In the genomic region with DNA sequence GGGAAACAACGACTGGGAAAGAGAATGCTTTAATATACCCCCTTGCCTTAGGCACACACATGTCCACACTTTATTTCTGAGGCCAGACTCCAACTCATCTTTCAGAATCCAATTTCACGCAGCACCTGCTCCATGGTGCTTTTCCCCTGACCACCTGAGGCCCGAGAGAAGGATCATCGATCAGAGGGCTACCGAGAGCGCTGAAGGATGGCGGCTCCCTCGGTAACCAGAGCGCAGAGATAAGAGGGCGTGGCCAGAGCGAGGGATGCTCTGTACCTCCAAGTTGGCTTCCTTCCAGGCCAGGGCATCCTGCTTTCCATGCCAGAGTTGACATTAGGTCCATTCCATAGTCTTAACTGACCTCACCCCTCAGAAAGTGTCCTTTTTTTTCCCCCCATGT, we compare ENCODE assay signal across 8 mouse cellular contexts. TPM values are rescaled to one million over a fixed set of nuclear protein-coding genes. Genes with fewer than 3 reads are reported as not detected.
DNase-seq lines count a peak whose midpoint lies in the region; ATAC-seq and TF ChIP-seq lines count a peak whose summit lies in the region.

No protein-coding gene starts in this region.

- peak; percentile 74 for DNase-seq in heart, embryonic 10.5 days (ENCODE audit: low spot score)
- DNase-seq in heart, postnatal 25 days (ENCODE audit: low spot score) = no peak
- DNase-seq in R1 (ENCODE audit: low read depth, low spot score) = peak; percentile 48
- DNase-seq in forebrain, postnatal 0 days = no peak
- no peak for DNase-seq in layer of hippocampus, postnatal 14 days (ENCODE audit: low spot score in 2 of 2)
- no peak for DNase-seq in urinary bladder, postnatal 36 days (ENCODE audit: low spot score in 2 of 2)

- H3K4me2 ChIP-seq in forebrain, postnatal 0 days (ENCODE audit: low read depth) = peak overlapping the region; percentile 70
- peak overlapping the region; percentile 69 for H3K4me2 ChIP-seq in liver, embryonic 16.5 days (ENCODE audit: low read depth, low read length)

- H3K27me3 ChIP-seq in heart, embryonic 10.5 days (ENCODE audit: insufficient read depth, poor library complexity, severe bottlenecking) = peaks cover 9% of the 10 kb centered on the region
- no peaks in the 10 kb centered on the region for H3K27me3 ChIP-seq in forebrain, postnatal 0 days (ENCODE audit: insufficient read depth, low read length)
- peaks cover 41% of the 10 kb centered on the region for H3K27me3 ChIP-seq in liver, embryonic 16.5 days (ENCODE audit: control insufficient read depth, insufficient read depth, low read depth, low read length)

- no peaks in the 10 kb centered on the region for H3K36me3 ChIP-seq in heart, embryonic 10.5 days
- 0 out of 2 replicates have a peak, but pooled peaks cover 3% of the 10 kb centered on the region for H3K36me3 ChIP-seq in forebrain, postnatal 0 days (ENCODE audit: insufficient read depth)
- no peaks in the 10 kb centered on the region for H3K36me3 ChIP-seq in liver, embryonic 16.5 days (ENCODE audit: control insufficient read depth, insufficient read depth)

- peak overlapping the region; percentile 92 for H3K9ac ChIP-seq in forebrain, postnatal 0 days
- no peak overlapping the region; the same call in 1 of the 2 replicates for H3K9ac ChIP-seq in liver, embryonic 16.5 days (ENCODE audit: low read depth, low read length)

- intact Hi-C loops in heart, postnatal 25 days (cut with DNase I) = loop anchor here (2.0 to 5.0 kb wide), 3 partner anchors 48 to 102 kb away; no protein-coding TSS in a partner anchor

- peak overlapping the region; percentile 93 for H3K27ac ChIP-seq in heart, embryonic 10.5 days
- H3K27ac ChIP-seq in forebrain, postnatal 0 days (ENCODE audit: low read depth, low read length) = peak overlapping the region; percentile 85
- no peak overlapping the region for H3K27ac ChIP-seq in liver, embryonic 16.5 days (ENCODE audit: low read length)

- H3K4me3 ChIP-seq in heart, embryonic 10.5 days = peak overlapping the region; percentile 76
- peak overlapping the region; percentile 64 for H3K4me3 ChIP-seq in forebrain, postnatal 0 days (ENCODE audit: low read depth, low read length)
- H3K4me3 ChIP-seq in liver, embryonic 16.5 days (ENCODE audit: low read depth, low read length) = peak overlapping the region; percentile 53

- no peak for TF ChIP-seq CTCF in forebrain, postnatal 0 days (IDR thresholded peaks at IDR 0.05; ENCODE audit: low read depth)

- 1% methylated on average over 11 of the region's 11 CpGs for WGBS in heart, embryonic 10.5 days
- WGBS in forebrain, postnatal 0 days = 2% methylated on average over 11 of the region's 11 CpGs
- 6% methylated on average over 11 of the region's 11 CpGs for WGBS in liver, embryonic 16.5 days (ENCODE audit: insufficient replicate concordance)

- ATAC-seq in forebrain, postnatal 0 days = no peak
- ATAC-seq in liver, embryonic 16.5 days (ENCODE audit: low read depth) = no peak
- ATAC-seq in megakaryocyte progenitor cell, adult 5-6 weeks (replicated peaks; ENCODE audit: poor library complexity) = no peak

- H3K9me3 ChIP-seq in heart, embryonic 10.5 days = no peaks in the 10 kb centered on the region
- no peaks in the 10 kb centered on the region for H3K9me3 ChIP-seq in forebrain, postnatal 0 days (ENCODE audit: low read length)
- H3K9me3 ChIP-seq in liver, embryonic 16.5 days (replicated peaks; ENCODE audit: control insufficient read depth, low read length) = no peaks in the 10 kb centered on the region

- H3K4me1 ChIP-seq in heart, embryonic 10.5 days = peaks cover 40% of the 10 kb centered on the region
- peaks cover 14% of the 10 kb centered on the region; the same call in 1 of the 2 replicates for H3K4me1 ChIP-seq in forebrain, postnatal 0 days (ENCODE audit: insufficient read depth)
- H3K4me1 ChIP-seq in liver, embryonic 16.5 days (ENCODE audit: control insufficient read depth, low read depth, low read length) = no peaks in the 10 kb centered on the region; the same call in 1 of the 2 replicates

RNA-seq across cellular contexts. Expression of gene Spsb4, which starts 0.6 kb away (rescaled TPM):
- polyA plus RNA-seq in heart, embryonic 10.5 days (2016; fragmentation: Nextera tagmentation; extraction: Ambion mirVana) = 53.5 and 66.5 TPM in 2 replicates
- total RNA-seq in heart, postnatal 25 days (2021) = 10 to 100 TPM in 1 of 2 experiments, 1 to 10 TPM in 1; 5.6 to 10.5 TPM
- total RNA-seq in forebrain, postnatal 0 days (2014; rRNA removed) = 22.7 and 28.3 TPM in 2 replicates
- 14.8 and 16.0 TPM in 2 replicates for polyA plus RNA-seq in forebrain, postnatal 0 days (2015; fragmentation: Nextera tagmentation; extraction: Ambion mirVana)
- polyA plus RNA-seq in liver, embryonic 16.5 days (2015; fragmentation: Nextera tagmentation; extraction: Ambion mirVana) = 1.9 and 2.3 TPM in 2 replicates
- 2.7 and 4.2 TPM in 2 replicates for total RNA-seq in megakaryocyte progenitor cell, adult 5-6 weeks (2015)
- 2.0 and 2.5 TPM in 2 replicates for total RNA-seq in megakaryocyte progenitor cell, adult 5-6 weeks (2017)
- total RNA-seq in layer of hippocampus, postnatal 14 days (2021) = 1 to 10 TPM; 5.7 to 6.9 TPM

Comparison
In these comparisons a context has a peak if more than half of its experiments do, and no peak if none do; other contexts are left out.
1. DNase-seq: peak in heart, embryonic 10.5 days (single experiment) and R1 (single experiment); none in heart, postnatal 25 days (single experiment), forebrain, postnatal 0 days (single experiment), layer of hippocampus, postnatal 14 days (0 of 2) and urinary bladder, postnatal 36 days (0 of 2).
2. Peak in every context shown above with its lines, with median percentiles within 50 percentile points of each other: H3K4me3 ChIP-seq.